Mouse (Mus musculus) right cerebral cortex, postnatal 10 days (tissue): ENCODE results near the gene Cpne6.

Source experiments
- DNase-seq, 2 experiments: peaks; one replicate each; pipeline ENCODE4 v3.0.0; 2021; ENCODE audit warnings: low spot score in 2 of 2

The Cpne6 gene

DNA sequence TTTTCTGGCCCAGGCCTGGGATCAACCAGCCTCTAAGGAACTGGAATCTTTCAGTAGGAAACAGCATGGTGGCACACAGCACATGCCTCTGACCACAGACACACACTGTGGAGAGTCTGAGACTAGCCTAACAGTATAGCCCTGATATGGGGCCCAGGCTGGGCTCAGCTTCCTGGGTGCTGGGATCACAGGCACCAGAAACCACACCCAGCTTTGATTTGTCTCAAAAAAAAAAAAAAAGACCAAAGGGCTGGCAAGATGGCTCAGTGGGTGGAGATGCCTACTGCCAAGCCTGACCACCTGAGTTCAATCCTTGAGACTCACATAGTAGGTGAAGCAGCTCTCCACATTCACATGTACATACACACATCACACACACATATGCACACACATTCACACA, 44.4 kb downstream of the Cpne6 start:
- no peak for DNase-seq

DNA sequence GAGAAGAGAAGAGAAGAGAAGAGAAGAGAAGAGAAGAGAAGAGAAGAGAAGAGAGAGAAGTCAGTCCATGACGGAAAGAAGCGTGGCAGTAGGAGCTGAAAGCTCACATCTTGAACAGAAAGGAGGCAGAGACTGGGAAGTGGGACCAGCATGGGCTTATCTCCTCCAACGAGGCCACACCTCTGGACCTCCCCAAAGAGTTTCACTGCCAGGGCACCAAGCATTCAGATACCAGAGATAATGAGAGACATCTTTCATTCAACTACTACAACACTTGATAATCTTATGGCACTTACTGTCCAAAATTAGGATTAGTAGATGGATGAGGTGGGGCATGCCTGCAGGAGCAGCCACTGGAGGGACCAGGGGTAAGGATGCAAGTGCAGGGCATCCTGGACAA, 45.5 kb downstream of the Cpne6 start:
- DNase-seq: no peak

DNA sequence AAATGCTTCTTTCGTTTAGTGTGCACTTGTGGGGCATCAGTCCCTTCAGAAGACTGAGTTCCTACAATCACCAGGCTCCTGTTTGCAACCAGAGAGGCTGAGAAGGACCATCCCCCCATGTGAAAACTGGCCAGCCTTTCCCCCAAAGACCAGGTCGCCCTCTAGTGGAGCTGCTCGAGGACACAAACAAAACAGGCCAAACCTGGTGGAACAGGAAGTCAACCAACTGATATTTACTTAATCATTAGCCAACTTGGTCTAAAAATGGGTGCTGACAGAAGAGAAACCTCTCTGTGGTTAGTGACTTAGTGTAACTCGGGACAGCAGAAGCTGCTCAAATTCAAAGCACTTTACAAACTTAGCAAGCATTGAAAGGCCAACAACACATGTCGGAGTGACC, 46.8 kb downstream of the Cpne6 start:
- peak; percentile 77 to 84 for DNase-seq

DNA sequence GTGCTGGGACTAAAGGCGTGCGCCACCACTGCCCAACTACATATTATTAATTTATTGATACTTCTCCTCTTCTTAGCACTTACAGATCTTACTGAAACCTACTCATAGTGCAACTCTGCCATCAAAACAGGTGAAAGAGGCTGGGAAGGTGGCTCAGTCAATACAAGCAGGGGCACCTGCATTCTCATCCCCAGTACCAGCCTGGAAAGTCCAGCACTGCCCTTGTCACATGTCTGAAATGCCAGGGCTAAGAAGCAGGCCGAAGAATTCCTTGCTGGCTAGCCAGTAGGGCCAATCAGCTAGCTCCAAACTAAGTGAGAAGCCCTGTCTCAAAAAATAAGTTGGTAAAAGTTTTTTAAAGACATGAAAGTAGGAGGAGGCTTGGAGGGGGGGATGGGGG, 47.3 kb downstream of the Cpne6 start:
- no peak for DNase-seq

DNA sequence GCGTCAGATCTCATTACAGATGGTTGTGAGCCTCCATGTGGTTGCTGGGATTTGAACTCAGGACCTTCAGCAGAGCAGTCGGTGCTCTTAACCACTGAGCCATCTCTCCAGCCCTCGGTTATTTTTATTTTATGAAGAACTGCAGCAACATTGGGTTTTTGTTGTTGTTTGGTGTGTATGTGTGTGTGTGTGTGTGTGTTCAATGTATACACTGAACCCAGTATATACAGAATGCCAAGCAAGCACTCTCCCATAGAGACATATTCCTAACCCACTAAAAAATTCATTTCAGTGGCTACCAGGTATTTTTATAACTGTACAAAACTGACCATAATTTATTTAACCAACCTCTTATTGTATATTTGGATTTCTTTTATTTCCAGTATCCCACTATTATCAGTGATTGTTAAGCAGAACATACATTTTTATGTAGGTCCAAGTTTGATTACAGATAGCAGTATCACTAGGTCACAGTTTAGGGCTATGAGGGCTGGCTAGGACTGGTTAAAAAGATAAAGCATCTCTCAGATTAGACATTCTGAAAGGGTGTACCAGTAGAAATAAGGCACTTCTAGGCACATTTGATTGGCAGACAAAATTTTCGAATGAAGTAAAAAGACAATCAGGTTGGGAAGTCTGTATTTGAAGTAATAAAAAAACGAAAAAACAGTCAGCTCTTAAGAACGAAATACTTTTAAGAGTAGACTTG, 48.6 kb downstream of the Cpne6 start:
- DNase-seq: no peak

DNA sequence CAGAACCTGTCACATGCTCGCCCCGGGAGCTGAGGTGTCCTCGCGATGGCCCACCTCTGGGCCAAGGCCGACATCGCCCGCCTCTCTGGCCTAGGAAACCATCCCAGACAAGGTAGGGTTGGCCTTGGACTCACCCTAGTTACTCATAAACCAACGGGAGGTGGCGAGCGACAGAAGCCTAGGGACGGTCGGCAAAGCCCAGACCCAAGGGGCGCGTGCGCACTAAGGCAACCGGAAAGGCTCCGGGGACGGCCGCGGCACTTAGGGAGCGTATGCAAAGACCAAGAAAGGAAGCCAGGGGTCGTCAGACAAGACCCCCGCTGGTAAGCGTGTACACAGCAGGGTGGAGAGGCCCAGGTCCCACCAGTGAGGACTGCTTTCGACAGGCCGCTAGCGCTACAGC, 49.6 kb downstream of the Cpne6 start, which contains the start of gene Dcaf11:
TSS of gene Dcaf11 (plus strand) at position 208 of the 403 bp plus-strand sequence.
- peak; percentile 94 to 95 for DNase-seq

DNA sequence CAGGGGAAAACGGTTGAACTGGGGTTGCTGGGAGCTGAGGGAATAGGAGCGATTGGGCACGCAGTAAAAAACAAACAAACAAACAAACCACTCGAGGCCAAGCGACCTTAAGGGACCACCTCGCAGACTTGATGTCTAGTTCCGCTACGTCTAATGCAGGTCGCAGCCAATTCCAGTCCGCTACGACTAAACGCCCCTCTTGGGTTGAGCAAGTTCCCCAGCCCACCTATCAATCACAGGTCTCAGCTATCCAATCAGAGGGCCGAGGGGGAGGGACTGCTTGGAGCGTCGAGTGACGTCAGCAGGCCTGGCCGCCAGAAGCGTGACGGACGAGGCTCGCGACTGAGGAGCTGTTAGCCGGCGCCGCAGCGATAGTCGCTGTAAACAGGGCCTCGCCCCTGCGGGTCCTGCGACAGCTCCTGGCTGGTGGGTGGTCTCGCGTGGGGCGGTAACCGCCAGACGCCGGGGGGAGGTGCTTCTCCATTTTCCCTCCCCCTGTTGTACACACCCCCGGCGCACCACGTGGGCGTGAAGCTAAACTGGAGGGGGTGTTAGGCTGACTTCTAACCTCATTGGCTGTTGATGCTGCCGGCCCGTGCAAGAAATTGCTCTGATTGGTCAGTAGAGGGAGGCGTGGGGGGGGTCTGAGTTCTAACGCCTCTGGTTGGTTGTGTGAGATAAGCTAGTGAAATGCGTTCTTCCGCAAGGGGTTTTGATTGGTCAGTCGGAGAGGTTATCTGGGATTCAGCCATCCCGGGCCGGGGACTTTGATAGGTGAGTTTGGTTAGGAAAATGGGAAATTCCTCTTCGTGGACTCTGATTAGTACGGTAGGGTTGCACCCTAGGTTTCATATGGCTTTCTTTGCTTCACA, 50.2 kb downstream of the Cpne6 start, which contains the start of gene A730061H03Rik:
TSS of gene A730061H03Rik (minus strand) at position 205 of the 872 bp plus-strand sequence.
- peak; percentile 99 to 100 for DNase-seq

DNA sequence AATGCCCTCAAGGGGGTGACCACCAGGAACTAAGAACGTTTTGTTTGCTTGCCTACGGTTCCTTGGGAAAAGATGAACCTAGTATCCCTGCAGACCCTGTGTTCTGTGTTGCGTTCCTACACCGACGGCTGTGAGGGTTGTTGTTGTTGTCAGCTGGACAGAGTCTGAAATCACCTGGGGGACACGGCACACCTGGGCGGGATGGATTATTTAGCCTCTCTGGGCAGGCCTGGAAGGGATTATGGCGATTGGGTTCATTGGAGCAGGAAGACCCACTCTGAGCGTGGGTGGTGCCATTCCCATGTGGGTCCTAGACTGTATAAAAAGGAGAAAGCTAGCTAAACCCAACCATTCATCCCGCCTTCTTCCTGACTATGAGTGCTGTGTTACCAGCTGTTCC, 51.6 kb downstream of the Cpne6 start:
- DNase-seq: no peak

DNA sequence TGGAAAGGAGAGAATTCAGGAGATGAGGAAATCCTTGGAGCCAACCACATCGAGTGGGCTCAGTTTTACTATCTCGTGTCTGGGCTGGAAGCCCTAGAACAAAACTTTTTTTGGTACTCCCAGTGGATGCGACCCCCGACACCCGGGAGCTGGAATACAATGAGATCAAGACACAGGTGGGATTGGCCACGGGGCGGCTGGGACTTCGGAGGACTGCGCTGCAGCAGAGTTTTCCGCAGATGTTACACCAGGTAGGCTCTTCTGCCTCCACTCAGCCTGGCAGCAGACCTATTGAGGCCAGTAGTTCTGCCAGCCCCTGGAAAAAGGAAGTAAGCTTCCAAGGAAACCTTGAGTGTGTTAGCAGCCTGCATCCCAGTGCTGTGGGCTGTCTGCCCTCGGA, 53.0 kb downstream of the Cpne6 start:
- no peak for DNase-seq

DNA sequence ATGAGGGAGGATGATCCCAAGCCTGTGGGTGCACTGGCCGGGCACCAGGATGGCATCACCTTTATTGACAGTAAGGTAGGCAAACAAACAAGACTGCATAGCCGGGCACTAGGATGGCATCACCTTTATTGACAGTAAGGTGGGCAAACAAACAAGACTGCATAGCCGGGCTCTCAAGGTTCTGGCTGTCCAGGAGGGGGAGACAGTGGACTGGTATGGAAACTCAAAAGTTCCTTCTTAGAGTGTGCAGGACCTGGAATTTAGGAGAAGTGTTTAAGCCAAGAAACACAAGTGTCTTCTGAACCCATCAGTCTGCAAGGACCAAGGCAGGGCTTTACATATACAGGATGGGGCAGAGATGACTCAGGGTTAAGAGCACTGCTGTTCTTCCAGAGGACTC, 55.5 kb downstream of the Cpne6 start:
- DNase-seq: no peak
